Mouse (Mus musculus): ENCODE data around the gene Fam214b. TPM values are rescaled to one million over a fixed set of nuclear protein-coding genes. Genes with fewer than 3 reads are reported as not detected.

The Fam214b gene
- 79.7 and 92.7 TPM in 2 replicates for polyA plus RNA-seq (2012; ENCODE audit: insufficient read depth, low replicate concordance)

GRCm38 (mm10) chr4:43045659-43046302 lies at the start of gene Fam214b:
TSS of gene Fam214b (minus strand) at chr4:43046220.
- H3K4me3 ChIP-seq (replicated peaks), result peak within 1 kb of the TSS; percentile 94
- peaks cover 43% of the 10 kb centered on the region for H3K4me1 ChIP-seq
- H3K27me3 ChIP-seq (replicated peaks), result no peaks in the 10 kb centered on the region
- H3K9me3 ChIP-seq, result no peaks in the 10 kb centered on the region
- no peak for TF ChIP-seq GATA1 (IDR thresholded peaks at IDR 0.05; ENCODE audit: borderline replicate concordance, low read length)
- no peaks in the 10 kb centered on the region for H3K36me3 ChIP-seq (replicated peaks; ENCODE audit: low read length)

GRCm38 (mm10) chr4:43091183-43091582 lies 45.2 kb upstream of the Fam214b start:
- Histone ChIP-seq H3K27me3 (replicated peaks) (peaks cover 2% of the 10 kb centered on the region), H3K9me3 (no peaks in the 10 kb centered on the region), H3K4me3 (replicated peaks) (no peak overlapping the region), H3K4me1 (no peaks in the 10 kb centered on the region), H3K36me3 (replicated peaks; ENCODE audit: low read length) (no peaks in the 10 kb centered on the region)
- TF ChIP-seq FLI1 (IDR thresholded peaks at IDR 0.05; ENCODE audit: low read length) (no peak), GATA1 (IDR thresholded peaks at IDR 0.05; ENCODE audit: borderline replicate concordance, low read length) (no peak)

GRCm38 (mm10) chr4:43089950-43090349 lies 43.9 kb upstream of the Fam214b start:
- H3K27me3 ChIP-seq (replicated peaks), result peaks cover 2% of the 10 kb centered on the region
- H3K36me3 ChIP-seq (replicated peaks; ENCODE audit: low read length), result no peaks in the 10 kb centered on the region
- no peaks in the 10 kb centered on the region for H3K4me1 ChIP-seq
- no peak overlapping the region for H3K4me3 ChIP-seq (replicated peaks)
- TF ChIP-seq FLI1 (IDR thresholded peaks at IDR 0.05; ENCODE audit: low read length) (no peak), GATA1 (IDR thresholded peaks at IDR 0.05; ENCODE audit: borderline replicate concordance, low read length) (no peak)
- no peaks in the 10 kb centered on the region for H3K9me3 ChIP-seq

GRCm38 (mm10) chr4:43082458-43082857 lies 36.4 kb upstream of the Fam214b start:
- Histone ChIP-seq H3K4me1 (no peaks in the 10 kb centered on the region), H3K27me3 (replicated peaks) (peaks cover 4% of the 10 kb centered on the region)
- TF ChIP-seq GATA1 (IDR thresholded peaks at IDR 0.05; ENCODE audit: borderline replicate concordance, low read length) (no peak), FLI1 (IDR thresholded peaks at IDR 0.05; ENCODE audit: low read length) (no peak)

GRCm38 (mm10) chr4:43078071-43078718 lies 32.2 kb upstream of the Fam214b start:
- H3K9me3 ChIP-seq, result no peaks in the 10 kb centered on the region
- H3K4me1 ChIP-seq, result no peaks in the 10 kb centered on the region
- no peak overlapping the region for H3K4me3 ChIP-seq (replicated peaks)
- TF ChIP-seq GATA1 (IDR thresholded peaks at IDR 0.05; ENCODE audit: borderline replicate concordance, low read length), result no peak
- no peak for TF ChIP-seq FLI1 (IDR thresholded peaks at IDR 0.05; ENCODE audit: low read length)
- no peaks in the 10 kb centered on the region for H3K36me3 ChIP-seq (replicated peaks; ENCODE audit: low read length)
- peaks cover 6% of the 10 kb centered on the region for H3K27me3 ChIP-seq (replicated peaks)

More at GRCm38 (mm10) chr4:43082458-43082857, 36.4 kb upstream of the Fam214b start:
- H3K9me3 ChIP-seq, result no peaks in the 10 kb centered on the region
- H3K36me3 ChIP-seq (replicated peaks; ENCODE audit: low read length), result no peaks in the 10 kb centered on the region
- H3K4me3 ChIP-seq (replicated peaks), result no peak overlapping the region

- no peaks in the 10 kb centered on the region for H3K4me1 ChIP-seq
- TF ChIP-seq FLI1 (IDR thresholded peaks at IDR 0.05; ENCODE audit: low read length) (no peak), GATA1 (IDR thresholded peaks at IDR 0.05; ENCODE audit: borderline replicate concordance, low read length) (no peak)
- no peaks in the 10 kb centered on the region for H3K36me3 ChIP-seq (replicated peaks; ENCODE audit: low read length)
- no peak overlapping the region for H3K4me3 ChIP-seq (replicated peaks)
- peaks cover 6% of the 10 kb centered on the region for H3K27me3 ChIP-seq (replicated peaks)
- H3K9me3 ChIP-seq, result no peaks in the 10 kb centered on the region
These were observed 28.9 kb upstream of the Fam214b start for GRCm38 (mm10) chr4:43074923-43075322.

- Histone ChIP-seq H3K9me3 (no peaks in the 10 kb centered on the region), H3K27me3 (replicated peaks) (peaks cover 28% of the 10 kb centered on the region), H3K4me3 (replicated peaks) (no peak overlapping the region), H3K36me3 (replicated peaks; ENCODE audit: low read length) (no peaks in the 10 kb centered on the region), H3K4me1 (no peaks in the 10 kb centered on the region)
- TF ChIP-seq FLI1 (IDR thresholded peaks at IDR 0.05; ENCODE audit: low read length), result no peak
- TF ChIP-seq GATA1 (IDR thresholded peaks at IDR 0.05; ENCODE audit: borderline replicate concordance, low read length), result no peak
These were observed 19.5 kb upstream of the Fam214b start for GRCm38 (mm10) chr4:43065471-43065870.

- Histone ChIP-seq H3K36me3 (replicated peaks; ENCODE audit: low read length) (no peaks in the 10 kb centered on the region), H3K4me1 (peaks cover 13% of the 10 kb centered on the region), H3K4me3 (replicated peaks) (no peak overlapping the region), H3K9me3 (no peaks in the 10 kb centered on the region), H3K27me3 (replicated peaks) (peaks cover 56% of the 10 kb centered on the region)
- TF ChIP-seq GATA1 (IDR thresholded peaks at IDR 0.05; ENCODE audit: borderline replicate concordance, low read length) (no peak), FLI1 (IDR thresholded peaks at IDR 0.05; ENCODE audit: low read length) (no peak)
These were observed 14.3 kb upstream of the Fam214b start for GRCm38 (mm10) chr4:43060286-43060685.

- peak overlapping the region; percentile 92 for H3K4me3 ChIP-seq (replicated peaks)
- peaks cover 56% of the 10 kb centered on the region for H3K27me3 ChIP-seq (replicated peaks)
- TF ChIP-seq GATA1 (IDR thresholded peaks at IDR 0.05; ENCODE audit: borderline replicate concordance, low read length), result no peak
- TF ChIP-seq FLI1 (IDR thresholded peaks at IDR 0.05; ENCODE audit: low read length), result no peak
- peaks cover 13% of the 10 kb centered on the region for H3K4me1 ChIP-seq
- H3K36me3 ChIP-seq (replicated peaks; ENCODE audit: low read length), result no peaks in the 10 kb centered on the region
- H3K9me3 ChIP-seq, result no peaks in the 10 kb centered on the region
These were observed 13.7 kb upstream of the Fam214b start for GRCm38 (mm10) chr4:43059697-43060096.

Measured in megakaryocyte, embryonic 14.5 days (primary cell).